Mouse (Mus musculus): Measurements from ENCODE around the gene Arrdc5. TPM values are rescaled to one million over a fixed set of nuclear protein-coding genes. Genes with fewer than 3 reads are reported as not detected.

The Arrdc5 gene
- polyA plus RNA-seq, 1 experiment: not detected

DNA sequence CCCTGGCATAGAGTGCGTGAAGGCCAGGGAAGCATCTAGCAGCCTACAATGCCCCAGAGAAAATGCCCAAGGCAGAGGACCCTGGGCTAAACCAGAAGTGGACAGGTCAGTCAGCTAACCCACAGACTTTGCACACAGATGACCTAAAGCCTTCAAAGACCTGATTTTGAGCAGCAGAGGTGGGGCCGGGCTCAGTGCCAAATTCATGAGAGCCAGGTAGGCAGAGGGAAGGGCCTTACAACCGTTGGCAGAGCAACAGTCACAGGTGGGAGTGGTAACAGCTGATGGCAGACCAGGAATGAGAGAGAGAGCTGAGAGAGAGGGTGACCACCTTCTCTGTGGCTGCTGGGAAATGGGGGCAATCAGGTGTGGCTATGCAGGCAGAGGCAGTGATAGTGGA, 27.4 kb downstream of the Arrdc5 start:
- Histone ChIP-seq H3K4me1 (ENCODE audit: control insufficient read depth, insufficient read depth, low read length) (no peaks in the 10 kb centered on the region; the same call in 1 of the 2 replicates), H3K4me3 (replicated peaks; ENCODE audit: control insufficient read depth, low read depth, low read length) (no peak overlapping the region), H3K27ac (ENCODE audit: control insufficient read depth, insufficient read depth, low read depth, low read length, poor library complexity) (no peak overlapping the region)
- WGBS: 77% methylated on average over 3 of the region's 3 CpGs
- no peak for TF ChIP-seq POLR2A (IDR thresholded peaks at IDR 0.05; ENCODE audit: borderline replicate concordance, control insufficient read depth, low read depth, low read length)
- no peak for TF ChIP-seq CTCF (IDR thresholded peaks at IDR 0.05; ENCODE audit: control insufficient read depth, insufficient read depth, low read length)

DNA sequence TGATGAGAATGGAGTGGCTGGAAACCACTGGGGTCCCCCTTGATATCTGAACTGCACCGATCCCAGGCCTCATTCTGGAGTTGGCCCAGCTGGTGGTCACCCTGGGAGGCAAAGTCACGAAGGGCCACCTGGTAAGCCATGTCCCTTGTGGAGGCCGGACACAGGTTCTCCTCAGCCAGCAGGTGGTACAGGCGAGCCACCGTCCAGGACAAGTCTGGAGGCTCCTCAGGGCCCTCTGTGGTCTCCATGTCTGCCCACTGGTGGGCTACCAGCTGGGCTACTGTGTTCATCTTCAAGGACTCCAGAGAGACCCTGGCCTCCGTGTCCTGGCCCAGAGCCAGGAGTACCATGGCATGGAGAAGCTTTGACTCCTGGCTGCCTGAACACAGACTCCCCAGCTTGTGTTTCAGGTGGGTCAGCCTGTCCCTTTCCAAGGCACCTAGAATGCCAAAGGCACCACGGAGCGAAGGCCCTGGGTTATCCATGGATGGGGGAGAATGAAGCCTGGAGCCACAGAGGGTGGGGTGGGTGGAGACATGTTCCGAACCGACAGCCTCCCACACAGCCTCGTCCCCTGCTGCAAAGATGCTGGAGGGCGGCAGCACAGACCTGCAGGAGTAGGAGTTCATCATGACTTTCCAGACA, 28.4 kb downstream of the Arrdc5 start:
- no peaks in the 10 kb centered on the region for H3K4me1 ChIP-seq (ENCODE audit: control insufficient read depth, insufficient read depth, low read length)
- no peak for TF ChIP-seq POLR2A (IDR thresholded peaks at IDR 0.05; ENCODE audit: borderline replicate concordance, control insufficient read depth, low read depth, low read length)
- TF ChIP-seq CTCF (IDR thresholded peaks at IDR 0.05; ENCODE audit: control insufficient read depth, insufficient read depth, low read length): no peak
- WGBS: 88% methylated on average over 12 of the region's 12 CpGs
- H3K4me3 ChIP-seq (replicated peaks; ENCODE audit: control insufficient read depth, low read depth, low read length): no peak overlapping the region
- no peak overlapping the region for H3K27ac ChIP-seq (ENCODE audit: control insufficient read depth, insufficient read depth, low read depth, low read length, poor library complexity)

DNA sequence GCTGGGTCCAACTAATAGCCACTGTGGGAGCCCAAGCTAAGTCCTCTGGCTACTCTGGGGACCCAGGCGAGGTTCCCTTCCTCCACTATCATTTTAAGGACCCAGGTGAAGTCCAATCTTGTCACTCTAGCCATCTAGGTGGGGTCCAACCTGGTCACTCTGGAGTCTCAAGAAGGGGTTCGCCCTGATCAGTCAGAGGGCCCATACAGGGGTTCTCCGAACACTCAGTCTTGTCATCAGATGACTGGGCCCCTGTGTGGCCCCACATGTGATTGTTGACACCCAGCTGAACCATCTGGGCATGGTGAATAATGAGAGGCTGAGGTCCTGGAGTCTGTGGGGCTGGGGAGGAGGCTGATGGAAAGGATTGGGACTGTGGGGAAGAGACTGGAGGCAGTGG, 30.3 kb downstream of the Arrdc5 start:
- Histone ChIP-seq H3K4me1 (ENCODE audit: control insufficient read depth, insufficient read depth, low read length) (peaks cover 4% of the 10 kb centered on the region), H3K27ac (ENCODE audit: control insufficient read depth, insufficient read depth, low read depth, low read length, poor library complexity) (peak overlapping the region; percentile 49; the same call in 1 of the 2 replicates), H3K4me3 (replicated peaks; ENCODE audit: control insufficient read depth, low read depth, low read length) (no peak overlapping the region)
- TF ChIP-seq CTCF (IDR thresholded peaks at IDR 0.05; ENCODE audit: control insufficient read depth, insufficient read depth, low read length) (no peak), POLR2A (IDR thresholded peaks at IDR 0.05; ENCODE audit: borderline replicate concordance, control insufficient read depth, low read depth, low read length) (no peak)
- 73% methylated on average over 3 of the region's 3 CpGs for WGBS

DNA sequence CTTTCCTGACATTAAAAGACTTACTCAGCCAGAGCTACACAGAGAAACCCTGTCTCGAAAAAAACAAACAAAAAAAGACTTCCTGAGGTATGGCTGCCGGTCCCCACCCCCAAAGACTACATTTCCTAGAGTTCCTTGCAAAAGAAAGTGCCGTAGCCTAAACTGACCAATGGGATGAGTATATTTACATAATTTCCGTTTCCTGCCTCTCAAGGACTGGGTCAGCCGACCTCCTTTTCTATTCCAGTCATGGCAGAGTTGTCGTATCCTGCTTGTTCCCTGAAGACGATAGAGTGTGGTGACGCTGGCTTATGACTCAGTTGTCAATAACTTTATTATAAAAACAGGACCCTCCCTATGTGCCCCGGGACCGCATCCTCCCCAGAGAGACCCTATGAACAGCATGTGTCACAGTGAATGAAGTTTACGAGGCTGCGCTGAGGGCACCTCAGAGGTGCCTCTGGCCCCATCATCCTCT, 30.9 kb downstream of the Arrdc5 start:
- peaks cover 6% of the 10 kb centered on the region for H3K4me1 ChIP-seq (ENCODE audit: control insufficient read depth, insufficient read depth, low read length)
- 10% methylated on average over 12 of the region's 12 CpGs for WGBS
- peak overlapping the region; percentile 59 for H3K4me3 ChIP-seq (replicated peaks; ENCODE audit: control insufficient read depth, low read depth, low read length)
- no peak for TF ChIP-seq POLR2A (IDR thresholded peaks at IDR 0.05; ENCODE audit: borderline replicate concordance, control insufficient read depth, low read depth, low read length)
- H3K27ac ChIP-seq (ENCODE audit: control insufficient read depth, insufficient read depth, low read depth, low read length, poor library complexity): peak overlapping the region; percentile 49; the same call in 1 of the 2 replicates

- TF ChIP-seq POLR2A (IDR thresholded peaks at IDR 0.05; ENCODE audit: borderline replicate concordance, control insufficient read depth, low read depth, low read length) (no peak), CTCF (IDR thresholded peaks at IDR 0.05; ENCODE audit: control insufficient read depth, insufficient read depth, low read length) (no peak)
- Histone ChIP-seq H3K4me3 (replicated peaks; ENCODE audit: control insufficient read depth, low read depth, low read length) (no peak overlapping the region), H3K27ac (ENCODE audit: control insufficient read depth, insufficient read depth, low read depth, low read length, poor library complexity) (peak overlapping the region; percentile 66), H3K4me1 (ENCODE audit: control insufficient read depth, insufficient read depth, low read length) (peaks cover 6% of the 10 kb centered on the region)
- 47% methylated on average over 3 of the region's 3 CpGs for WGBS
Observed at GRCm38 (mm10) chr17:56266271-56266670, 33.8 kb downstream of the Arrdc5 start.

DNA sequence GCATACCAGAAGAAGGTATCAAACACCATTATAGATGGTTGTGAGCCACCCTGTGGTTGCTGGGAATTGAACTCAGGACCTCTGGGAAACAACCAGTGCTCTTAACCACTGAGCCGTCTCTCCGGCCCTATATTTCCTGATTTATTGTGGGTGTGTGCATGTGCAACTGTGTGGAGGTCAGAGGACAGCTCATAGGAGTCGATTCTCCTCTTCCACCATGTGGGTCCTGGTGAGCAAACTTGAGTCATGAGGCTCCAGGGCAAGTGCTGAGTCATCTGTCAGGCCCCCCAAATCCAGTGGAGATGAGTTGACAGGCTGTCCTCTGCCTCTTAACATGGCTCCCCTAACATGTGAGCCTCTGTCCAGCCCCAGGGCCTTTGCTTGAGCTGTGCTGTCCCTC, 34.2 kb downstream of the Arrdc5 start:
- WGBS: 49% methylated on average over 3 of the region's 3 CpGs
- peaks cover 6% of the 10 kb centered on the region for H3K4me1 ChIP-seq (ENCODE audit: control insufficient read depth, insufficient read depth, low read length)
- no peak overlapping the region for H3K4me3 ChIP-seq (replicated peaks; ENCODE audit: control insufficient read depth, low read depth, low read length)
- TF ChIP-seq CTCF (IDR thresholded peaks at IDR 0.05; ENCODE audit: control insufficient read depth, insufficient read depth, low read length): no peak
- TF ChIP-seq POLR2A (IDR thresholded peaks at IDR 0.05; ENCODE audit: borderline replicate concordance, control insufficient read depth, low read depth, low read length): no peak
- peak overlapping the region; percentile 66 for H3K27ac ChIP-seq (ENCODE audit: control insufficient read depth, insufficient read depth, low read depth, low read length, poor library complexity)

- Histone ChIP-seq H3K4me3 (replicated peaks; ENCODE audit: control insufficient read depth, low read depth, low read length) (no peak overlapping the region), H3K4me1 (ENCODE audit: control insufficient read depth, insufficient read depth, low read length) (peaks cover 6% of the 10 kb centered on the region), H3K27ac (ENCODE audit: control insufficient read depth, insufficient read depth, low read depth, low read length, poor library complexity) (peak overlapping the region; percentile 77)
- no peak for TF ChIP-seq POLR2A (IDR thresholded peaks at IDR 0.05; ENCODE audit: borderline replicate concordance, control insufficient read depth, low read depth, low read length)
- TF ChIP-seq CTCF (IDR thresholded peaks at IDR 0.05; ENCODE audit: control insufficient read depth, insufficient read depth, low read length): no peak
- WGBS: 36% methylated on average over 4 of the region's 4 CpGs
Observed at GRCm38 (mm10) chr17:56265011-56265410, 35.1 kb downstream of the Arrdc5 start.

- Histone ChIP-seq H3K27ac (ENCODE audit: control insufficient read depth, insufficient read depth, low read depth, low read length, poor library complexity) (no peak overlapping the region), H3K4me1 (ENCODE audit: control insufficient read depth, insufficient read depth, low read length) (peaks cover 6% of the 10 kb centered on the region), H3K4me3 (replicated peaks; ENCODE audit: control insufficient read depth, low read depth, low read length) (no peak overlapping the region)
- 32% methylated on average over 8 of the region's 8 CpGs for whole genome bisulfite sequencing
- peak; percentile 92 for TF ChIP-seq CTCF (IDR thresholded peaks at IDR 0.05; ENCODE audit: control insufficient read depth, insufficient read depth, low read length)
- TF ChIP-seq POLR2A (IDR thresholded peaks at IDR 0.05; ENCODE audit: borderline replicate concordance, control insufficient read depth, low read depth, low read length): no peak
Observed at GRCm38 (mm10) chr17:56264020-56264419, 36.1 kb downstream of the Arrdc5 start.

All from bone marrow, adult 2 months (tissue).